Mouse (Mus musculus) stomach, postnatal 0 days (tissue): ENCODE data around the gene Ffar4.

ENCODE experiments used
- CTCF ChIP-seq: IDR thresholded peaks from 2 replicates; pipeline ENCODE4 v1.5.1; 2016; ENCODE audit warnings: antibody characterized with exemption, low read depth, mild to moderate bottlenecking, moderate library complexity
- EP300 ChIP-seq: optimal IDR thresholded peaks from 2 replicates; pipeline ENCODE3; 2016; ENCODE audit warnings: antibody characterized with exemption

DNA sequence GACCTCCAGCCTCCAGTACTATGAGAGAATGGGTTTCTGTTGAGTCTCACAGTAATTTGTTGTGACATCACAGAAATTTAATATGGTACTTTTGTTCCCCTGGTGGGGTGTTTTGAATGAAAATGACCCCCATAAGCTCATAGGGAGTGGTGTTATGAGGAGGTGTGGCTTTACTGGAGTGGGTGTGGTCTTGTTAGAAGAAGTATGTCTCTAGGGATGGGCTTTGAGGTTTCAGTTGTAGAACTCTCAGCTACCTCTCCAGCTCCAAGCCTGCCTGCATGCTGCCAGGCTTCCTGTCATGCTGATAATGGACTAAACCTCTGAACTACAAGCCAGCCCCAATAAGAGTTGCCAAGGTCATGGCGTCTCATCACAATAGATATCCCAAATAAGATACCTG is 47.2 kb upstream of the Ffar4 start:
- TF ChIP-seq EP300 (no peak), CTCF (no peak)
